Mouse (Mus musculus) heart, embryonic 16.5 days (tissue): ENCODE measurements at regions not wholly inside any gene's neighbourhood (a gene's known extent, or its start where the extent isn't known, plus 50 kb on each side); places are given as distances from the start of the nearest gene placed in this dataset.
A peak's percentile ranks its signal among the peaks of the same experiment; 100 is the strongest.

Experiments used
- ATAC-seq: fragments of 200-750 bp; cut with Nextera tagmentation; replicated peaks from 2 replicates; pipeline ENCODE4 v1.8.0; 2017; ENCODE audit warnings: moderate number of reproducible peaks; ENCODE audit not compliant: insufficient read depth, low FRiP score; ENCODE audit errors: extremely low read depth
- H3K27ac ChIP-seq: fragments of 300-500 bp; sonication (generic); 2 replicates; pipeline ENCODE4 v1.5.1; 2014; ENCODE audit warnings: mild to moderate bottlenecking, low read length, control low read depth, moderate library complexity
- H3K27me3 ChIP-seq: fragments of 300-500 bp; sonication (generic); 2 replicates; pipeline ENCODE4 v1.6.1; 2014; ENCODE audit warnings: low read length, mixed read lengths; ENCODE audit not compliant: control insufficient read depth, insufficient read depth
- H3K36me3 ChIP-seq: fragments of 300-500 bp; sonication (generic); 2 replicates; pipeline ENCODE4 v1.6.1; 2014; ENCODE audit not compliant: control insufficient read depth, insufficient read depth
- H3K4me1 ChIP-seq: fragments of 300-500 bp; sonication (generic); 2 replicates; pipeline ENCODE4 v1.6.1; 2014; ENCODE audit warnings: low read length, mixed read lengths; ENCODE audit not compliant: control insufficient read depth, insufficient read depth
- H3K4me2 ChIP-seq: fragments of 300-500 bp; sonication (generic); 2 replicates; pipeline ENCODE4 v1.6.1; 2014; ENCODE audit warnings: low read depth, mild to moderate bottlenecking, control low read depth, low read length
- H3K4me3 ChIP-seq: fragments of 300-500 bp; sonication (generic); 2 replicates; pipeline ENCODE4 v1.5.1; 2014; ENCODE audit warnings: mild to moderate bottlenecking, control low read depth, low read length
- H3K9ac ChIP-seq: fragments of 300-500 bp; sonication (generic); 2 replicates; pipeline ENCODE4 v1.6.1; 2014; ENCODE audit warnings: low read length, control low read depth
- H3K9me3 ChIP-seq: fragments of 300-500 bp; sonication (generic); replicated peaks from 2 replicates; pipeline ENCODE4 v1.6.1; 2016; ENCODE audit warnings: low read length; ENCODE audit not compliant: control insufficient read depth
- WGBS: fragments of 180-500 bp; shearing (Covaris S2); extraction: QIAGEN DNeasy Blood & Tissue Kit; methylation state at CpG from one replicate; pipeline ENCODE4 v1.1.7; 2014; 5-methylcytosine and 5-hydroxymethylcytosine counted together

DNA sequence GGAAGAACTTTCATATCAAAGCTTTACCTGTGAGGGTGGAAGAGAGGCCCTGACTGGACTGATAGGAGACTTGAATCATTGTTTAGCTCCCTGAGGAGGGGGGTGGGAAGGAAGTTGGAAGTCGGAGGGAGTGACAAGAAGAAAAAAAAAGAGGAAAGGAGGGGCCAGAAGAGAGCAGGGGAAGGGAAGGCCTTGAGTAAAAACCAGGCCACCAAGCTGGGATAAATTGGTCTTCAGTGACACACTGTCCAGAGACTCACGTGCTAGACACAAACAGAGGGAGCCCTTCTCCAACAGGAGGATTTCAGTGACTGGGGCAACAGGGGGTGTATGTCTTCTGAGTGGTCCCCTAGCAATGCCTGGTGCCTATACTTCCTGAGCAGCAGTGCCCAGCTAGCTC is 172.9 kb downstream of the Dact1 start:
- Histone ChIP-seq H3K9me3 (no peaks in the 10 kb centered on the region), H3K9ac (no peak overlapping the region), H3K4me1 (peaks cover 23% of the 10 kb centered on the region), H3K4me3 (no peak overlapping the region), H3K36me3 (no peaks in the 10 kb centered on the region), H3K4me2 (no peak overlapping the region), H3K27me3 (no peaks in the 10 kb centered on the region), H3K27ac (peak overlapping the region; percentile 48; the same call in 1 of the 2 replicates)
- ATAC-seq = no peak
- 28% methylated on average over 2 of the region's 2 CpGs for WGBS

DNA sequence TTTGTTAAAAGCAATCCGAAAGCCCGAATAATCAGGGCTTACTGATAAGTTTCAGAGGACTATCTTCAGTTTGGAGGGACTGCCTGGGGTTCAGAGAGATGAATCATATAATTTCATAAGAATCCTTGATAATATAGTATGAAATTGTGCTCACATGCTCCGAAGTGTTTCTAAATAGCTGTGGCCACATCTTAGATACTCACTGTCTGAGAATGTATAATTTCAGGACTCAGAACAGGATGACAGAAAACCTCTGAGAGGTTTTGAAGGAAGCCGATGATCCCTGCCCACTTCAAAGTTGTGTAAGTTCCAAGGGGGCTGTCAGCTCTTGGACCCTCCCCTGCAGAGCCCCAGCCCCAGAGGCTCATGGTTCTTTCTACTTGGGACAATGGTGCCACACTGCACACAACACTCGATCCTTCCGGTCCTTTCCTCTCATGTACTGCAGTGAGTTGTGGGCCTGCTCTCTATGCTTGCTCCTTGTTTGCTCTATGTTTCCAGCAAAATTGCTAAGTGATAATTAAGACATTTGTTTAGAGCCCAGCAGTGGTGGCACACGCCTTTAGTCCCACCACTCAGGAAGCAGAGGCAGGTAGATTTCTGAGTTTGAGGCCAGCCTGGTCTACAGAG is 174.0 kb downstream of the Dact1 start:
- no peak overlapping the region for H3K9ac ChIP-seq
- 67% methylated on average over 7 of the region's 7 CpGs for WGBS
- ATAC-seq = no peak

DNA sequence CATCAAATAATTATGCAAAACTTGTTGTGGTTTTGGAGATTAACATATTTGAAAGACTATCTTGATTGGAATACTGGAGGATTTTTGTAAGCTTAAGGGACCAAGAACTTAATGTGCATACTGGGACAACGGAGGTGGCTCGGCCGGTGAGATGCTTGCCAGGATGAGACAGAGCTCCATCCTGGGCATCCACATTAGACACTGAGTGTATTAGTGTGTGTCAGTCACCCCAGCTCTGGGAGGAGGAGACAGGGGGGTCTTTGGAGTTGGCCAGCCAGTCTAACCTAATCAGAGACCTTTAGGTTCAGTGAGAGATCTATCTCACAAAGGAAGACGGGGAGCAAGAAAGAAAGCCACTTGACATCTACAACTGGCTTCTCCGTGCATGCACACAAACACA is 174.6 kb downstream of the Dact1 start:
- no peaks in the 10 kb centered on the region for H3K9me3 ChIP-seq
- WGBS = 92% methylated on average over 5 of the region's 5 CpGs
- H3K9ac ChIP-seq = no peak overlapping the region
- no peak for ATAC-seq
- peaks cover 24% of the 10 kb centered on the region for H3K4me1 ChIP-seq
- H3K36me3 ChIP-seq = no peaks in the 10 kb centered on the region
- H3K27me3 ChIP-seq = no peaks in the 10 kb centered on the region
- H3K4me2 ChIP-seq = no peak overlapping the region
- no peak overlapping the region for H3K27ac ChIP-seq
- no peak overlapping the region for H3K4me3 ChIP-seq

More for the DNA sequence above, 174.0 kb downstream of the Dact1 start:
- Histone ChIP-seq H3K9me3 (no peaks in the 10 kb centered on the region), H3K4me1 (peaks cover 27% of the 10 kb centered on the region), H3K4me3 (no peak overlapping the region), H3K27me3 (no peaks in the 10 kb centered on the region), H3K36me3 (no peaks in the 10 kb centered on the region), H3K27ac (peak overlapping the region; percentile 43; the same call in 1 of the 2 replicates), H3K4me2 (no peak overlapping the region)

DNA sequence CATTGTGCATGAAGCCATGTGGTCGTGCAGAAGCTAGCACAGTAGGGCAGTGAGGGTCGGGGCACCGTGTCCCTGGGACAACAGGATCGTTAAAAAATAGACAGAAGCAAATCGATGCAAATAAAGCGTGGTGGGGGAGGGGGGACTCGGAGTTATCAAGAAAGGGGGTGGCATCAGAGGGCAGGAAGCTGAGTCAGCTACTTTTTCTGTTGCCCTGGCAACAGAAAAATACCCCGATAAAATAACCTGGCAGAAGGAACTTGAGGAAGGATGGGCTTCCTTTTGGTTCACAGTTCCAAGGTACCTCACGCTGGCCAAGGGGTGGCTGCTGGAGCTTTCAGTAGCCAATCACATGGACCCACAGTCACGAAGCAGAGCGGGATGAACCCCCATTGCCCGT is 176.4 kb downstream of the Dact1 start:
- H3K9me3 ChIP-seq = no peaks in the 10 kb centered on the region
- H3K27ac ChIP-seq = no peak overlapping the region
- H3K4me2 ChIP-seq = no peak overlapping the region
- no peaks in the 10 kb centered on the region for H3K36me3 ChIP-seq
- peaks cover 7% of the 10 kb centered on the region for H3K4me1 ChIP-seq
- H3K4me3 ChIP-seq = no peak overlapping the region
- no peak for ATAC-seq
- H3K27me3 ChIP-seq = no peaks in the 10 kb centered on the region
- WGBS = 86% methylated on average over 12 of the region's 12 CpGs
- no peak overlapping the region for H3K9ac ChIP-seq

GRCm38 (mm10) chr12:71487591-71488435 is 178.1 kb downstream of the Dact1 start:
- WGBS = 52% methylated on average over 6 of the region's 6 CpGs
- ATAC-seq = no peak
- no peak overlapping the region for H3K9ac ChIP-seq

DNA sequence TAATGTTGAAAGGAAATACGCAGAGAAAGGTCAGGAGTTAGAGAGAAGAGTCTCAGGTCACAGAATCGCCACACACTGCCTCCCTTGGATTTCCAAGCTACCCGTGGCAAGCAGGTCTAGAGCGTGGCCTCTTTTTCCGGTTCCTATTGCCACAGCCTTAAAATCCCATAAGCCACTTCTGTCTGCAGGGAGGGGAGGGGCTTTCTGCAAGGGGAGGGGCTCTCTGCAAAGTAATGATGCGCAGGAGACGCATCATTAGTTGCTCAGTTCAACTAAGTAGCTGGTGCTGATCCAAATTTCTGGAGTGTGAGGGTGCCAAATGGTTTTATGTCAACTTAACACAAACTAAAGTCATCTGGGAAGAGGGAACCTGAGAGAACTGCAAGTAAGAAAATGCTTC is 179.6 kb downstream of the Dact1 start:
- H3K4me3 ChIP-seq = no peak overlapping the region
- H3K27me3 ChIP-seq = no peaks in the 10 kb centered on the region
- no peaks in the 10 kb centered on the region for H3K9me3 ChIP-seq
- WGBS = 75% methylated on average over 7 of the region's 7 CpGs
- H3K4me1 ChIP-seq = peaks cover 7% of the 10 kb centered on the region
- H3K36me3 ChIP-seq = no peaks in the 10 kb centered on the region
- H3K27ac ChIP-seq = no peak overlapping the region
- ATAC-seq = no peak
- no peak overlapping the region for H3K9ac ChIP-seq
- H3K4me2 ChIP-seq = no peak overlapping the region

More at GRCm38 (mm10) chr12:71487591-71488435, 178.1 kb downstream of the Dact1 start:
- peaks cover 5% of the 10 kb centered on the region for H3K4me1 ChIP-seq
- no peak overlapping the region for H3K4me2 ChIP-seq
- H3K36me3 ChIP-seq = no peaks in the 10 kb centered on the region
- H3K27ac ChIP-seq = no peak overlapping the region
- H3K9me3 ChIP-seq = no peaks in the 10 kb centered on the region
- H3K27me3 ChIP-seq = no peaks in the 10 kb centered on the region
- H3K4me3 ChIP-seq = no peak overlapping the region

GRCm38 (mm10) chr12:71494803-71495293 is 185.2 kb downstream of the Dact1 start:
- 56% methylated on average over 10 of the region's 10 CpGs for WGBS
- Histone ChIP-seq H3K27me3 (no peaks in the 10 kb centered on the region), H3K4me1 (peaks cover 9% of the 10 kb centered on the region; the same call in 1 of the 2 replicates), H3K4me2 (no peak overlapping the region; the same call in 1 of the 2 replicates), H3K9me3 (no peaks in the 10 kb centered on the region), H3K4me3 (no peak overlapping the region), H3K27ac (no peak overlapping the region), H3K36me3 (no peaks in the 10 kb centered on the region), H3K9ac (no peak overlapping the region)
- no peak for ATAC-seq

GRCm38 (mm10) chr12:71498246-71499029 is 188.8 kb downstream of the Dact1 start:
- Histone ChIP-seq H3K27me3 (no peaks in the 10 kb centered on the region), H3K9ac (no peak overlapping the region), H3K9me3 (no peaks in the 10 kb centered on the region), H3K36me3 (no peaks in the 10 kb centered on the region), H3K4me1 (peaks cover 9% of the 10 kb centered on the region; the same call in 1 of the 2 replicates), H3K27ac (no peak overlapping the region), H3K4me3 (no peak overlapping the region), H3K4me2 (no peak overlapping the region)
- 67% methylated on average over 14 of the region's 14 CpGs for WGBS
- no peak for ATAC-seq
